Mouse (Mus musculus) brown adipose tissue, adult 24 weeks (tissue): ENCODE measurements at regions not wholly inside any gene's neighbourhood (a gene's known extent, or its start where the extent isn't known, plus 50 kb on each side); places are given as distances from the start of the nearest gene placed in this dataset.

Source experiments
- H3K27ac ChIP-seq: fragments of 200-500 bp; replicated peaks from 2 replicates; pipeline ENCODE4 v1.5.1; 2012; ENCODE audit warnings: low read depth, mild to moderate bottlenecking, low read length
- H3K4me1 ChIP-seq: fragments of 200-500 bp; 2 replicates; pipeline ENCODE4 v1.6.1; 2012; ENCODE audit warnings: low read length, mixed read lengths; ENCODE audit not compliant: control insufficient read depth, insufficient read depth, insufficient read length
- H3K4me3 ChIP-seq: fragments of 200-500 bp; 2 replicates; pipeline ENCODE4 v1.5.1; 2012; ENCODE audit warnings: low read depth, mild to moderate bottlenecking, low read length, moderate library complexity; ENCODE audit not compliant: insufficient read depth

- Histone ChIP-seq H3K27ac (no peak overlapping the region), H3K4me3 (no peak overlapping the region), H3K4me1 (no peaks in the 10 kb centered on the region)
Observed at GRCm38 (mm10) chr9:60982383-60983085, 188.2 kb downstream of the Uaca start.

- no peak overlapping the region for H3K27ac ChIP-seq
- H3K4me1 ChIP-seq: no peaks in the 10 kb centered on the region
- no peak overlapping the region for H3K4me3 ChIP-seq
Observed at GRCm38 (mm10) chr9:60983246-60983645, 188.9 kb downstream of the Uaca start.

- H3K4me1 ChIP-seq: no peaks in the 10 kb centered on the region
- H3K4me3 ChIP-seq: no peak overlapping the region
Observed at GRCm38 (mm10) chr9:60988113-60988512, 193.8 kb downstream of the Uaca start.

GRCm38 (mm10) chr9:60989670-60990391 lies 195.5 kb downstream of the Uaca start:
- no peak overlapping the region for H3K27ac ChIP-seq
- H3K4me1 ChIP-seq: no peaks in the 10 kb centered on the region
- no peak overlapping the region for H3K4me3 ChIP-seq

More at GRCm38 (mm10) chr9:60988113-60988512, 193.8 kb downstream of the Uaca start:
- H3K27ac ChIP-seq: no peak overlapping the region

- H3K27ac ChIP-seq: peak overlapping the region; percentile 47; the same call in 1 of the 2 replicates
- H3K4me3 ChIP-seq: no peak overlapping the region
- no peaks in the 10 kb centered on the region for H3K4me1 ChIP-seq
Observed at GRCm38 (mm10) chr9:60991509-60991908, 197.2 kb downstream of the Uaca start.

- no peaks in the 10 kb centered on the region for H3K4me1 ChIP-seq
- H3K27ac ChIP-seq: no peak overlapping the region
- H3K4me3 ChIP-seq: no peak overlapping the region
Observed at GRCm38 (mm10) chr9:60993661-60994060, 199.3 kb downstream of the Uaca start.

GRCm38 (mm10) chr9:60995096-60995495 lies 200.8 kb downstream of the Uaca start:
- Histone ChIP-seq H3K27ac (no peak overlapping the region), H3K4me3 (no peak overlapping the region), H3K4me1 (no peaks in the 10 kb centered on the region)

- Histone ChIP-seq H3K27ac (0 out of 2 replicates have a peak overlapping the region, but pooled peaks have one; percentile 27), H3K4me1 (no peaks in the 10 kb centered on the region), H3K4me3 (no peak overlapping the region)
Observed at GRCm38 (mm10) chr9:60998086-60998785, 203.9 kb downstream of the Uaca start.

GRCm38 (mm10) chr9:60999001-60999529 lies 204.7 kb downstream of the Uaca start:
- no peaks in the 10 kb centered on the region for H3K4me1 ChIP-seq
- 0 out of 2 replicates have a peak overlapping the region, but pooled peaks have one; percentile 27 for H3K27ac ChIP-seq
- no peak overlapping the region for H3K4me3 ChIP-seq

GRCm38 (mm10) chr9:61000232-61000631 lies 205.9 kb downstream of the Uaca start:
- no peaks in the 10 kb centered on the region for H3K4me1 ChIP-seq
- H3K4me3 ChIP-seq: no peak overlapping the region
- no peak overlapping the region for H3K27ac ChIP-seq

- H3K27ac ChIP-seq: no peak overlapping the region
- H3K4me1 ChIP-seq: no peaks in the 10 kb centered on the region
- no peak overlapping the region for H3K4me3 ChIP-seq
Observed at GRCm38 (mm10) chr9:61002572-61002971, 208.2 kb downstream of the Uaca start.

- H3K4me3 ChIP-seq: no peak overlapping the region
- H3K4me1 ChIP-seq: no peaks in the 10 kb centered on the region
- no peak overlapping the region for H3K27ac ChIP-seq
Observed at GRCm38 (mm10) chr9:61008446-61008845, 214.1 kb downstream of the Uaca start.

GRCm38 (mm10) chr9:61011066-61011465 lies 216.7 kb downstream of the Uaca start:
- Histone ChIP-seq H3K4me1 (no peaks in the 10 kb centered on the region), H3K27ac (no peak overlapping the region), H3K4me3 (no peak overlapping the region)

GRCm38 (mm10) chr9:61012771-61013540 lies 218.6 kb downstream of the Uaca start:
- H3K4me1 ChIP-seq: no peaks in the 10 kb centered on the region; the same call in 1 of the 2 replicates
- H3K27ac ChIP-seq: 0 out of 2 replicates have a peak overlapping the region, but pooled peaks have one; percentile 12
- H3K4me3 ChIP-seq: no peak overlapping the region
